Mouse (Mus musculus) neural tube, embryonic 11.5 days (tissue): ENCODE data around the gene B4galt5. TPM values are rescaled to one million over a fixed set of nuclear protein-coding genes. Genes with fewer than 3 reads are reported as not detected.

Source experiments
- ATAC-seq: fragments of 200-750 bp; cut with Nextera tagmentation; 2 replicates; pipeline ENCODE4 v1.8.0; 2017; ENCODE audit warnings: moderate number of reproducible peaks, mild to moderate bottlenecking, moderate TSS enrichment, moderate library complexity; ENCODE audit not compliant: insufficient read depth, low FRiP score, low TSS enrichment
- DNase-seq: peaks from one replicate; pipeline ENCODE4 v3.0.0-alpha.2; 2015; ENCODE audit warnings: low spot score
- H3K27ac ChIP-seq: fragments of 300-500 bp; sonication (generic); 2 replicates; pipeline ENCODE4 v1.5.1; 2014; ENCODE audit warnings: low read depth, mild to moderate bottlenecking, low read length
- H3K27me3 ChIP-seq: fragments of 300-500 bp; sonication (generic); 2 replicates; pipeline ENCODE4 v1.6.1; 2014; ENCODE audit warnings: mild to moderate bottlenecking, low read length, mixed read lengths; ENCODE audit not compliant: control insufficient read depth, insufficient read depth
- H3K36me3 ChIP-seq: fragments of 300-500 bp; sonication (generic); 2 replicates; pipeline ENCODE4 v1.6.1; 2014; ENCODE audit warnings: mild to moderate bottlenecking, low read length, moderate library complexity, mixed read lengths; ENCODE audit not compliant: control insufficient read depth, insufficient read depth
- H3K4me1 ChIP-seq: fragments of 300-500 bp; sonication (generic); 2 replicates; pipeline ENCODE4 v1.6.1; 2014; ENCODE audit warnings: low read length, mixed read lengths; ENCODE audit not compliant: control insufficient read depth, insufficient read depth
- H3K4me2 ChIP-seq: fragments of 300-500 bp; sonication (generic); 2 replicates; pipeline ENCODE4 v1.6.1; 2014; ENCODE audit warnings: low read depth, mild to moderate bottlenecking, moderate library complexity
- H3K4me3 ChIP-seq: fragments of 300-500 bp; sonication (generic); 2 replicates; pipeline ENCODE4 v1.5.1; 2014; ENCODE audit warnings: low read depth, low read length
- H3K9ac ChIP-seq: fragments of 300-500 bp; sonication (generic); 2 replicates; pipeline ENCODE4 v1.6.1; 2014; ENCODE audit warnings: mild to moderate bottlenecking, low read length
- H3K9me3 ChIP-seq: fragments of 300-500 bp; sonication (generic); 2 replicates; pipeline ENCODE4 v1.6.1; 2016; ENCODE audit warnings: low read length; ENCODE audit not compliant: control insufficient read depth
- WGBS: fragments of 180-500 bp; shearing (Covaris S2); extraction: QIAGEN DNeasy Blood & Tissue Kit; methylation state at CpG from one replicate; pipeline ENCODE4 v1.1.7; 2014; 5-methylcytosine and 5-hydroxymethylcytosine counted together
- polyA plus RNA-seq: library from polyadenylated mRNA; unstranded; fragments of >200 nt; fragmentation: Nextera tagmentation; extraction: Ambion mirVana; gene quantifications from 2 replicates; pipeline ENCODE4 v1.2.1, GENCODE M21; 2014

Gene B4galt5
- polyA plus RNA-seq, 1 experiment from 2014 or later = 26.9 TPM

GRCm38 (mm10) chr2:167343369-167344140 is 5.4 kb downstream of the B4galt5 start:
- Histone ChIP-seq H3K27ac (no peak overlapping the region), H3K9ac (no peak overlapping the region), H3K4me2 (no peak overlapping the region; the same call in 1 of the 2 replicates), H3K4me3 (no peak overlapping the region), H3K4me1 (peaks cover 18% of the 10 kb centered on the region), H3K36me3 (no peaks in the 10 kb centered on the region), H3K9me3 (no peaks in the 10 kb centered on the region), H3K27me3 (no peaks in the 10 kb centered on the region)
- ATAC-seq (no peak), DNase-seq (no peak)
- 74% methylated on average over 12 of the region's 12 CpGs for WGBS

DNA sequence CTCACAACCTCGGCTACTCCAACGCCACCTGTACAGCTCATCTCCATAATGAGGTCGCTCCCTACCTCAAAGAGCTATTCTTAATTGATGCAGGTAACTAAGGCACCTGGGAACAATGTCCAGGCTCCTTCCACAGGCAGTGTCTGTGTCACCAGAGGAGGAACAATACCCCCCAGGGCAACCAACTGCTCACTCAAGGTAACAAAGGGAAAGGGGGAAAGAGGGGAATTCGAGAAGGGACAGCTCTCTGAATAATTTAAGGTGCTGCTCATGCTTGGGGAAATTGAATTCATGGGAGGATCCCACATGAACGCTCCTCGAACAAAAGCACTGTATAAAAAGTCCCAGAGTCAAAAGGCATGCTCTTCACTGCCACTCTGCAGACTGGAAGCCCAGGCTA is 6.1 kb downstream of the B4galt5 start:
- Histone ChIP-seq H3K4me2 (no peak overlapping the region), H3K4me1 (peaks cover 14% of the 10 kb centered on the region), H3K4me3 (no peak overlapping the region), H3K27ac (no peak overlapping the region), H3K36me3 (no peaks in the 10 kb centered on the region), H3K9ac (no peak overlapping the region), H3K9me3 (no peaks in the 10 kb centered on the region), H3K27me3 (no peaks in the 10 kb centered on the region)
- 66% methylated on average over 6 of the region's 6 CpGs for WGBS
- ATAC-seq (no peak), DNase-seq (no peak)

- no peak overlapping the region for H3K27ac ChIP-seq
- no peaks in the 10 kb centered on the region for H3K27me3 ChIP-seq
- H3K9ac ChIP-seq = no peak overlapping the region
- no peak overlapping the region for H3K4me3 ChIP-seq
- H3K4me1 ChIP-seq = peaks cover 9% of the 10 kb centered on the region
- H3K36me3 ChIP-seq = no peaks in the 10 kb centered on the region
- no peak overlapping the region for H3K4me2 ChIP-seq
- ATAC-seq = no peak
- WGBS = 61% methylated on average over 2 of the region's 2 CpGs
- no peaks in the 10 kb centered on the region for H3K9me3 ChIP-seq
- no peak for DNase-seq
Observed at GRCm38 (mm10) chr2:167337580-167337979, 11.4 kb downstream of the B4galt5 start.

DNA sequence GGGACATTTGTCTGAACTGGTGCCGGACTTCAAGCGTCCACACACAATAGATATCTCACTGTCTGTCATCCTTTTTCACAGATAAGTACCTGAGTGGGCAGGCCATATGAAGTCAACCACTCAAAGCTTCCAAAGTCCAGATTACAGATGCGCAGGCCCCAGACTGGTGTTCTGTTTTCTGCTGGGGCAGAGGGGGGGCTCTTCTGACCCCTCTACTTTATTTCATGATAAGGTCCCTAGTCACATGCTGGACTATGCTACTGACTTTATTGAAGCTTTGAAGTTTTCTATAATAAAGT is 11.8 kb downstream of the B4galt5 start:
- H3K36me3 ChIP-seq = no peaks in the 10 kb centered on the region
- H3K4me3 ChIP-seq = no peak overlapping the region
- H3K9me3 ChIP-seq = no peaks in the 10 kb centered on the region
- ATAC-seq = no peak
- no peaks in the 10 kb centered on the region for H3K27me3 ChIP-seq
- 78% methylated on average over 3 of the region's 3 CpGs for WGBS
- no peak overlapping the region for H3K4me2 ChIP-seq
- H3K4me1 ChIP-seq = peaks cover 13% of the 10 kb centered on the region
- H3K9ac ChIP-seq = no peak overlapping the region
- no peak for DNase-seq
- no peak overlapping the region for H3K27ac ChIP-seq

GRCm38 (mm10) chr2:167336384-167337213 is 12.4 kb downstream of the B4galt5 start:
- H3K9ac ChIP-seq = no peak overlapping the region
- 79% methylated on average over 10 of the region's 10 CpGs for WGBS

GRCm38 (mm10) chr2:167335066-167335465 is 13.9 kb downstream of the B4galt5 start:
- Histone ChIP-seq H3K4me3 (no peak overlapping the region), H3K27me3 (no peaks in the 10 kb centered on the region), H3K9me3 (no peaks in the 10 kb centered on the region), H3K27ac (no peak overlapping the region), H3K4me2 (no peak overlapping the region), H3K4me1 (peaks cover 18% of the 10 kb centered on the region), H3K9ac (no peak overlapping the region), H3K36me3 (no peaks in the 10 kb centered on the region)
- WGBS = 88% methylated on average over 9 of the region's 9 CpGs
- ATAC-seq (no peak), DNase-seq (no peak)

More at GRCm38 (mm10) chr2:167336384-167337213, 12.4 kb downstream of the B4galt5 start:
- H3K27ac ChIP-seq = 0 out of 2 replicates have a peak overlapping the region, but pooled peaks have one; percentile 27
- H3K27me3 ChIP-seq = no peaks in the 10 kb centered on the region
- no peaks in the 10 kb centered on the region for H3K36me3 ChIP-seq
- H3K9me3 ChIP-seq = no peaks in the 10 kb centered on the region
- DNase-seq = no peak
- peaks cover 15% of the 10 kb centered on the region for H3K4me1 ChIP-seq
- no peak for ATAC-seq
- no peak overlapping the region for H3K4me2 ChIP-seq
- H3K4me3 ChIP-seq = no peak overlapping the region

DNA sequence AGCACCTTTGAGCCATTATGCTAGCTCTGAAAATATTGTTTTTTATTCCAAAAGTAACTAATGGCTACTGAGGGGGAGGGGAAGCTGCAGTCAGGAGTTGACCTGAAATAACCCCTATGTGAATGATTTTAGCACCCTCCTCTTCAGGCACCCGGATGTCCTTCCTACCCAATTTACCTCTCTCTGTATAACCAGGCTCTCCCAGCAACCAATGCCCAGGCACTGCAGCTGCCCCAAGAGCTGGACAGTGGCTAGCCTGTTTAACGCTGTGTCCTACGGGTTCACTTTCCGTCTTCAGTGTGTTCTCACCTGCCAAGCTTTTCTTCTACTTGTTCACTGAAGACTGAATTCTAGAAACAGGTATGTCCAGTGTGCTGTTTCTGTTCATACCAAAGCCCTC is 14.7 kb downstream of the B4galt5 start:
- no peak overlapping the region for H3K4me2 ChIP-seq
- no peak overlapping the region for H3K4me3 ChIP-seq
- no peaks in the 10 kb centered on the region for H3K36me3 ChIP-seq
- ATAC-seq = no peak
- H3K27ac ChIP-seq = no peak overlapping the region
- 81% methylated on average over 4 of the region's 4 CpGs for WGBS
- no peak overlapping the region for H3K9ac ChIP-seq
- no peaks in the 10 kb centered on the region for H3K9me3 ChIP-seq
- DNase-seq = no peak
- H3K27me3 ChIP-seq = no peaks in the 10 kb centered on the region
- H3K4me1 ChIP-seq = peaks cover 18% of the 10 kb centered on the region

GRCm38 (mm10) chr2:167333450-167333849 is 15.5 kb downstream of the B4galt5 start:
- Histone ChIP-seq H3K4me2 (no peak overlapping the region), H3K36me3 (no peaks in the 10 kb centered on the region), H3K9me3 (no peaks in the 10 kb centered on the region), H3K4me1 (peaks cover 18% of the 10 kb centered on the region), H3K9ac (no peak overlapping the region), H3K4me3 (no peak overlapping the region), H3K27me3 (no peaks in the 10 kb centered on the region), H3K27ac (no peak overlapping the region)
- DNase-seq (no peak), ATAC-seq (no peak)
- 67% methylated on average over 6 of the region's 6 CpGs for WGBS
